Mouse (Mus musculus): ENCODE measurements around the gene Rassf5.

DNA sequence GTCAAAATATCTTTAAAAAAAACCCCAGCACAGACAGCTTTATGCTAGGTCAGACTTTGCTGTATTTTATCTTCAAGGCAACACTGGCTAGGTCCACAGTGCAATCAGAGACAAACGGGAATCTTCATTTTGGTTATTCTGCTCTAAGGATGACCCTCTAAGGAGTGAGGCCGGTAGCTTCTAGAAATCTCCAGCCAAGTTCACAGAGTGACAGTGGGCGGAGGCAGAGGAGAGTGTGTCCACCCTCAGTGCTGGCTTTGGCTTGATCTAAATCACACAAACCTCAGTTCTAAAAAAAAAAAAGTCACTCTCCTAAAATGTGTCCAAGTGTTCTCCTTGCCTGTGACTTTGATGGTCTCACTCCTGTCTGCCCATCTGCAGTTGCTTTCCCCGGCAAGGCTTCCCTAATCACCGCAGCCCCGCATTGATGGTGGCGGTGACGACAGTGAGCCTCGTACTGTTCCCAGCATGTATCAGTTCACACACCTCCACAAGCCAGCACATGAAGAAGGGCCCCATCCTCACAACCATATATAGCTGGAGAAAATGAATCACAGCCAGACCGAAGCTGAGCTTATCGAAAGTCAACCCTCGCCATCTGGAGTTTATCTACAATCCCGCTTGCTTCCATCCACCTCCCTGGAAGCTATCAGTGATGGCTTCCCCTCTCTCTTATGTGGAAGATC lies 59.1 kb downstream of the Rassf5 start:
- TF ChIP-seq GATA1 (IDR thresholded peaks at IDR 0.05; ENCODE audit: low read length) (no peak), TAL1 (IDR thresholded peaks at IDR 0.05; ENCODE audit: low read length) (no peak)
